Mouse (Mus musculus) neutrophil, adult 65 days (primary cell): ENCODE measurements around the gene Ehd4. TPM values are rescaled to one million over a fixed set of nuclear protein-coding genes. Genes with fewer than 3 reads are reported as not detected.

Experiments
- total RNA-seq: library from RNA; stranded (reverse); gene quantifications from 2 replicates; pipeline ENCODE4 v1.2.4, GENCODE M21; 2023

The Ehd4 gene
- 70.0 and 83.0 TPM in 2 replicates for total RNA-seq

GRCm38 (mm10) chr2:120154361-120154894, at the start of gene Ehd4:
Gene Ehd4, minus strand, starts transcription at chr2:120154606.

Other genes with a start within 250 kb of the Ehd4 start
- 3.3 and 5.3 TPM in 2 replicates for gene Mapkbp1, start 181.9 kb downstream of the Ehd4 start, total RNA-seq
- 2.8 and 3.0 TPM in 2 replicates for gene Jmjd7, start 127.1 kb downstream of the Ehd4 start, total RNA-seq
- gene Gm28042, start 127.1 kb downstream of the Ehd4 start, total RNA-seq: not detected in 2 replicates
- 0.28 and 0.95 TPM in 2 replicates for gene Pla2g4b, start 121.2 kb downstream of the Ehd4 start, total RNA-seq
- gene Pla2g4e, start 90.7 kb upstream of the Ehd4 start, total RNA-seq: not detected in 2 replicates
- gene Pla2g4d, start 134.6 kb upstream of the Ehd4 start, total RNA-seq: not detected in 2 replicates
- gene Pla2g4f, start 159.6 kb upstream of the Ehd4 start, total RNA-seq: not detected in 2 replicates
- 32.4 and 58.1 TPM in 2 replicates for gene Vps39, start 198.5 kb upstream of the Ehd4 start, total RNA-seq
- gene Ganc, start 249.3 kb upstream of the Ehd4 start, total RNA-seq: 14.4 and 19.1 TPM in 2 replicates
- 25.4 and 31.8 TPM in 2 replicates for gene Tmem87a, start 249.5 kb upstream of the Ehd4 start, total RNA-seq